Mouse (Mus musculus): ENCODE data around the gene Fgd4.
"Not testable (repeated sequence)": the region's sequence is repeated elsewhere in the genome, so short reads cannot be mapped to it uniquely, and the experiment has no call there.

The Fgd4 gene

DNA sequence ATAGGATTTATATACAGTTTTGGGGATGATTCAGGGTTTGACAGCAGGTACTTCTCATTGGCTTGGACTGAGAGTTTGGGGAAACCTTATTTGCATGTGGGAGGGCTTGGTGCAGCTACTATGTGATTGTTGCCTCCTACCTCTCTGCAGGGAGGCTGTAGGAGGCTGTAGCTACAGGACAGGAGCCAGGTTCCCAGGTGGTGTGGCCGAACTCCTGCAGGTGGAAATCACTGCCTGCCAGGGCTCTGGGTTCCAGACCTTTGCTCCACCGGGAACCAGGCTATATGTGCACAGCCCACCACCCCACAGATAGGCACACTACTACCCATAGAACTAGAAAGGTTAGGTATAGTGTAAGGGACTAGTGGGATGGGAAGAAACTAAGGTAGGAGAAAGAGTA, 61.0 kb downstream of the Fgd4 start:
- DNase-seq, result not testable (repeated sequence)

DNA sequence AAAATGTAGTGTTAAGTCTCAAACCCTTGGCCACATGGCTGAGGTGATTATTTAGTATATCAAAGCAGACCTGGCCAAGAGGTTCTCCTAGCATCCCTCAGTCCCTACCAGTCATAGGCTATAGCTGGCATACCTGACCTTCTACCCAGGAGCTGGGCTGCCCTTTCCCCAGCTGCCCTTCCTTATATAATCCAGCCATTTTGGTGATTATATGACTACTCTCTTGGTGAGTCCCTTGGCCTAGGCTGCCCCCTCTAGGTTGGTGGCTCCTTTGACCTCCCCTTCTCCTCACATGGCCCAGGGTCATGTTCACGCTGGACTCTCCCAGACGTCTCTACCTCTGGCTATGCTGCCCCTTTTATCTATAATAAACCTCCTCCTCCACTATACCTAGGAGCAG, 65.1 kb downstream of the Fgd4 start:
- no peak for DNase-seq

DNA sequence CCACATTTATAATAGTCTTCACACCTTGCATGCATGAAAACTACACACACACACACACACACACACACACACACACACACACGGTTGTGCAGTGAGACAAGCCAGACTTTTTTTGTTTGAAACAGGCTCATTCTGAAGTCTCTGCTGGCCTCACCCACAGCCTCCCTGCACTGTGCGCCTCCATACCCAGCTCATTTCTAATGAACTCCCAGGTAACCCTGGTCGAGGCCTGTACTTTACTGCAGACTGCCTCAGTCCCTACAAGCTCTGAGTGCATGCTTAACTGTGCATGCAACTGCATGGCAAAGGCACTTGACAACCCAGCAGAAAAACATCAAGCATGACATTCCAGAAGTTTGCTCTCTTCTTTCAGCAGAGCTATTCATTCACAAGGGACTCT, 72.3 kb downstream of the Fgd4 start:
- no peak for DNase-seq

DNA sequence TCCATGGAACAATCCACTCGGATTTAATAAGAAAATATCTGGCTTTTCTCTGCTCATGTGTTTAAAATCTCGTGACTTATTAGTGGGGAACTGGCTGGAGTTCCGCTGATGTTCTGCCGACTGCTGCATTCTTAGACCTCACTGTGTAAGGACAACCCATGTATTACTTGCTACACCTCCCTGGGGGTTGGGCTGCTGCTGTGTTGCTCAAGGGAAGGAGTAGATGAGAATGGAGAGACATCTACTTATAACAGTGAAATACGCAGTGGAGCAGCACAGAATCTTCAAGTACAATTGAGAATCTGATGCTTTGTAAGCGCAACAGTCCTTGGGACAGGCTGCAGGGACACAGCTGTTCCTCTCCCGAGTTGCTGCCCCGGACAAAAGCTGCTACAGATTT, 73.1 kb downstream of the Fgd4 start:
- peak; percentile 47 for DNase-seq

GRCm38 (mm10) chr16:16526741-16527105, 73.6 kb downstream of the Fgd4 start:
- no peak for DNase-seq

GRCm38 (mm10) chr16:16526097-16526740, 74.1 kb downstream of the Fgd4 start:
- DNase-seq, result no peak

DNA sequence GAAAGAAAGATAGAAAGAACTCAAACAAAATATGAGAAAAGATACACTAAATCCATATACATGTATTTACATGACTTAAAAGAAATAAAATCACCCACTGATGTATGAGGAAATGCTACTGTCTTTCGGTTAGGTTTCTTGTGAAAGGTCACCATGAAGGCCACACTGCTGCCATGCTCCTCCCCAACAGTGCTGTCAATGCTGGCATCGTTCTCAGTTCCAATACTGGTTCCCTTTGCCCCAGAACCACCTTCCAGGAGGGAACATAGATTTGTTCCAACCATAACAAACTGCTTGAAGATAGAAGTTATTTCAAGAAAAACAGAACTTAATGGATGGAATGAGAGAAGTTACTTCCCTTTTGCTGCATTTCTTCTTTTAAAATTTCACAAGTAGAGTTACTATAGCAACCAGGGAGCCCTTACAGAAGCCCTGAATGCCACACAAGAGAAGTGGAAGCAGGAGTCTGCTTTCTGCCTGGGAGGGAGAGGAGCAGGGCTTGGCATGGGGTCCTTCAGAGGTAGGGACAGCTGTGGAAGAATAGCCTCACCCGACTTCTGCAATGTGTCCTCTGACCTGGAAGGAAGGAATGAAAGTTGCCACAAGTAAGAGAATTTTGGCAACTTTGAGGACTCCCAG, 75.0 kb downstream of the Fgd4 start:
- DNase-seq, result no peak

DNA sequence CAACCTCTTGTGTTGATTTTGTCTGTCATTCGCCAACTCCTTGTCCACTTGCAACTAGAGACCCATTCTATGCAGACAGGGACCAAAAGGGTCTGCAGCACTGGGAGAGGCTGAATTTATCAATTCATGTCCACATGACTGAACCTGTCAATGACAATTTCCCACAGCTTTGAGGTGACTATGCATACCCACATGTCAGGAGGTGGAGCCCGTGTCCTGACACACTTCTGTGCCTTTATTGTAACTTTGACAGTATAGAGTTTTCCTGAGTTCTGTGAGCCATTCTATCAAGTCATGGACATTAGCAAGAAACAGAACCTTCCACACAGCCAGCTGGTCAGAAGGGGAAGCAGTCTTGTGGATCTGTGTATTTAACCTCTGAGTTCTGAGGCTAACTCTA, 76.7 kb downstream of the Fgd4 start:
- no peak for DNase-seq

- not testable (repeated sequence) for DNase-seq
Observed at GRCm38 (mm10) chr16:16522869-16523268, 77.5 kb downstream of the Fgd4 start.

GRCm38 (mm10) chr16:16501491-16501890, 98.9 kb downstream of the Fgd4 start:
- DNase-seq, result no peak

DNA sequence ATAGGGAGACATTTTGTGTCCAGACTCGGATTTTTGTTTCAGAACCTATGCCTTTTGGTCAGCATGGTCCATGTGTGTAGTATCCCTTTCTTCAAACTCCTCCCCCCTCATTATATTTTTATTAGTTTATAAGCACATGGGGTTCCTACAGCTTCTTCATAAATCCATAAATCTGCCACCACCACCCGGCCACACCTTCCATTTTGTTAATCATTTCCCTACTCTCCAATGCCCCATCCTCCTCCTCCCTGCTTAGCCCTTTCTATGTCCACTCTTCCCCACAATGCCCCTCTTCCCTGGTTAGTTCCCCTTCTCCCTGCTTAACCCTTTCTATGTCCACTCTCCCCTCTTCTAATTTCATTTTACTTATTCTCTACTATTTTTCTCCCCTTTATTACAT, 99.4 kb downstream of the Fgd4 start:
- no peak for DNase-seq

DNA sequence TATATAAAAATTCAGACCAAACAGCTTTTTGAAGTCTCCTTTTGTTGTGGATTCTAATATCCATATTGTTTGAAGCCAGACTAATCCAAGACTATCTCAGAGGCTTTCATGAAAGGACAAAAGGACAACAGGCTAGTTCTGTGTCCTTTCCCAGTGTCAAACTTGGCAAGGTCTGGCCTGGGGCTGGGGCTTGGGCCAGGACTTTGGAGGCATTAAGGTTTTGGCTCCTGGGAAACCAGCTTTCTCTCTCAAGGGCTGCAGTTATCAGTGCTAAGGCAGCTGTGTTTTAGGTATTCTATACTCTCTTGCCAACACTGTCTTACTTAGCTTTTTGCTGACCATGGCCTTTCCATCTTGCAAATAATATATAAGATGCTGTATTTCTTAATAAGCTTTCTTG, 101.6 kb downstream of the Fgd4 start:
- peak; percentile 12 for DNase-seq

DNA sequence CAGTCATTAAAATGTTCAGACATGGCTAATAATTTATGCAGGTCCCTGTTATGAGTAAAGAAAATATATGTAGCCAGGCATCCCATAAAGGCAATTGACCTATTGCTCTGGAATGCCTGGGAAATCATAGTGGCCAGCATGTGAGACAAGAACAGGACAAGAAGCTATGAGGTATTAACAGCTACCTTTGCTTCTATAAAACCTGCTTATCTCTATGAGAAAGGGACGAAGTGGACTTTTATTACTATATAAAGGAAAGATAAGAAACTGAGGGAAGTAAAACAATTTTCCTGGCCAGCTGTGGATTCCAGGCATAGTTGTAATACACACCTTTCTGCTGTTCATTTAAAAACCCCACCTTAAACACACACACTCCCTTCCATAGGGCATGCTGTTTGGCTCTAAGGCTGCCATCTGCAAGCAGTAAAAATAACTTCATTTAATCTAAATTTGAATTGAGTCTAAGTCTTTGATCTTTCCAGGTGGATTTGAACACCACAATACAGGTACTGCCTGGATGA, 114.8 kb downstream of the Fgd4 start:
- DNase-seq, result no peak

GRCm38 (mm10) chr16:16484601-16485000, 115.7 kb downstream of the Fgd4 start:
- no peak for DNase-seq

GRCm38 (mm10) chr16:16473451-16473850, 126.9 kb downstream of the Fgd4 start:
- DNase-seq, result peak; percentile 7

DNA sequence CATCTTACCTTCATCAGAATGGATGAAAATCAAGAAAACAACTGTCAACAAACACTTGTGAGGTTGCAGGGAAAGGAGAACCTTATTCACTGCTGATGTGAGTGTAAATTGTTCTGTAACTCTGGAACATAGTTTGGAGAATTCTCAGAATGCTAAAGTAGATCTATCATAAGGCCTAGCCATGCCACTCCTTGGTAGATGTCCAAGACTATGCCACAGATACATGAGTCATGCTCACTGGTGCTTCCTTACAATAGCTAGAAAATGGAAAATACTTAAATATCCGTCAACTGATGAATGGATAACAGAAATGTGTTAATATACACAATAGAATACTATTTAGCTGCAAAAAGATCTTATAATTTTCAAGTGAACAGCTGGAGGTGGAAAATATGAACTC, 150.3 kb downstream of the Fgd4 start:
- DNase-seq, result no peak

DNA sequence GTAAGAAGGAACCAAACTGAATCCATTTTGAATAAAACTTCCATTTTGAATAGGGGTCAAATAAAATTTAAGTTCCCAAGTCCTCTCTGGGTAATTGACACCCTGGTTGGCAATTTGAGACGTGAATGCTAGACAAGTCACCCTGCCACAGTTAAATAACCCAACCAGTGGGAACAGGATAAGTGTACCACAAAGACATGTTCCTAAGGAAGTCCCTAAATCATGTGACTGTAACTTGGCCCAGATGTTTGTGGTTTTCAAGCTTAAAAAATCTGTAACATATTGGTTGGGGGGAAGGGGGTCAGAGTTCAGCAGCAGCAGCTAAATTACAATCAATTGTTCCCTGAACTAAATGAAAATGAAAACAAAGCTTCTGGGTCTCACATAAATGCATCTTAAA, 161.9 kb downstream of the Fgd4 start:
- DNase-seq, result no peak

GRCm38 (mm10) chr16:16422456-16422855, 177.9 kb downstream of the Fgd4 start:
- no peak for DNase-seq

DNA sequence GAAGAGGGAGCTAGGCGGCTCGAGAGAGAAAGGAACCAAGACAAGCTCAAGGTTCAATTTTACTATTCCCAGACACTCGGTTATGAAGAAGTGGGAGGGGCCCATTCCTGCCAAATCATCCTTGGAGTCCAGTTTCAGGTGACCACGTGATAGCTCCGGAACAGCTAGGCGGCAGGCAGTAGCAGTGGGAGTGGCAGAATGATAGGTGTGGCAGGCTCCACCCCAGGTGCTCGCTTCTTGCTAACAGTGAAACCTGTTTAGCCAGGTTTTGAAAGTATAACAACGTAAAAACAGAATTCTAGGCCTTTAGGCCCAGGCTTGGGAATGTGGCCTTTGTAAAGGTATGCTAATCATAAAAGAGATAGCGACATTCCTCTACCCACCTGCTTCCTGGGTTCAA, 233.1 kb downstream of the Fgd4 start:
- DNase-seq, result not testable (repeated sequence)

Measured in lung, postnatal 14 days (tissue).